Mouse (Mus musculus): ENCODE data around the gene Rasgrp3. TPM values are rescaled to one million over a fixed set of nuclear protein-coding genes. Genes with fewer than 3 reads are reported as not detected.

The Rasgrp3 gene
- total RNA-seq, 2 experiments from 2014 or later: 27.7 to 29.0 TPM

- DNase-seq: no peak
- intact Hi-C loops (cut with DNase I; ENCODE audit: low total_unique reads): no loop called here
Measured at GRCm38 (mm10) chr17:75478836-75479235, 43.1 kb downstream of the Rasgrp3 start.

- DNase-seq: no peak
- intact Hi-C loops (cut with DNase I; ENCODE audit: low total_unique reads): no loop called here
Measured at GRCm38 (mm10) chr17:75479663-75480062, 44.0 kb downstream of the Rasgrp3 start.

- intact Hi-C loops (cut with DNase I; ENCODE audit: low total_unique reads): no loop called here
- no peak for DNase-seq
Measured at GRCm38 (mm10) chr17:75480379-75480778, 44.7 kb downstream of the Rasgrp3 start.

- DNase-seq: no peak
- intact Hi-C loops (cut with DNase I; ENCODE audit: low total_unique reads): no loop called here
Measured at GRCm38 (mm10) chr17:75486205-75486604, 50.5 kb downstream of the Rasgrp3 start.

- no peak for DNase-seq
- intact Hi-C loops (cut with DNase I; ENCODE audit: low total_unique reads): no loop called here
Measured at GRCm38 (mm10) chr17:75495213-75495612, 59.5 kb downstream of the Rasgrp3 start.

GRCm38 (mm10) chr17:75498241-75498651, 62.5 kb downstream of the Rasgrp3 start:
- intact Hi-C loops (cut with DNase I; ENCODE audit: low total_unique reads): no loop called here
- DNase-seq: no peak

- no peak for DNase-seq
- intact Hi-C loops (cut with DNase I; ENCODE audit: low total_unique reads): no loop called here
Measured at GRCm38 (mm10) chr17:75503031-75503430, 67.3 kb downstream of the Rasgrp3 start.

- no peak for DNase-seq
- intact Hi-C loops (cut with DNase I; ENCODE audit: low total_unique reads): no loop called here
Measured at GRCm38 (mm10) chr17:75505053-75505452, 69.4 kb downstream of the Rasgrp3 start.

- intact Hi-C loops (cut with DNase I; ENCODE audit: low total_unique reads): no loop called here
- DNase-seq: no peak
Measured at GRCm38 (mm10) chr17:75506097-75506675, 70.5 kb downstream of the Rasgrp3 start.

GRCm38 (mm10) chr17:75506708-75507641, 71.3 kb downstream of the Rasgrp3 start:
- intact Hi-C loops (cut with DNase I; ENCODE audit: low total_unique reads): no loop called here
- no peak for DNase-seq

GRCm38 (mm10) chr17:75509257-75509656, 73.6 kb downstream of the Rasgrp3 start:
- intact Hi-C loops (cut with DNase I; ENCODE audit: low total_unique reads): no loop called here
- DNase-seq: no peak

- intact Hi-C loops (cut with DNase I; ENCODE audit: low total_unique reads): no loop called here
- no peak for DNase-seq
Measured at GRCm38 (mm10) chr17:75516591-75516990, 80.9 kb downstream of the Rasgrp3 start.

GRCm38 (mm10) chr17:75518181-75518901, 82.6 kb downstream of the Rasgrp3 start:
- DNase-seq: no peak
- intact Hi-C loops (cut with DNase I; ENCODE audit: low total_unique reads): no loop called here

- intact Hi-C loops (cut with DNase I; ENCODE audit: low total_unique reads): no loop called here
- no peak for DNase-seq
Measured at GRCm38 (mm10) chr17:75519239-75519900, 83.7 kb downstream of the Rasgrp3 start.

- intact Hi-C loops (cut with DNase I; ENCODE audit: low total_unique reads): no loop called here
- no peak for DNase-seq
Measured at GRCm38 (mm10) chr17:75521236-75521842, 85.6 kb downstream of the Rasgrp3 start.

GRCm38 (mm10) chr17:75522347-75523065, 86.8 kb downstream of the Rasgrp3 start:
- intact Hi-C loops (cut with DNase I; ENCODE audit: low total_unique reads): no loop called here
- DNase-seq: peak; percentile 54

GRCm38 (mm10) chr17:75523812-75524211, 88.1 kb downstream of the Rasgrp3 start:
- intact Hi-C loops (cut with DNase I; ENCODE audit: low total_unique reads): no loop called here
- no peak for DNase-seq

GRCm38 (mm10) chr17:75526411-75526810, 90.7 kb downstream of the Rasgrp3 start:
- intact Hi-C loops (cut with DNase I; ENCODE audit: low total_unique reads): no loop called here
- DNase-seq: no peak
